Mouse (Mus musculus) gastrocnemius, adult 2 months (tissue): ENCODE data around the gene Srbd1. TPM values are rescaled to one million over a fixed set of nuclear protein-coding genes. Genes with fewer than 3 reads are reported as not detected.

ENCODE experiments used
- DNase-seq: peaks from one replicate; pipeline ENCODE4 v3.0.0; 2022
- H3K27ac ChIP-seq: fragments of 200-600 bp; 2 replicates; pipeline ENCODE4 v1.8.1; 2022; ENCODE audit warnings: mild to moderate bottlenecking
- H3K4me3 ChIP-seq: fragments of 200-600 bp; 2 replicates; pipeline ENCODE4 v1.8.1; 2022; ENCODE audit warnings: mild to moderate bottlenecking, moderate library complexity
- CTCF ChIP-seq: fragments of 200-600 bp; IDR thresholded peaks from 2 replicates; pipeline ENCODE4 v1.8.1; 2022; ENCODE audit warnings: antibody characterized with exemption, mild to moderate bottlenecking, moderate library complexity
- intact Hi-C: fragments of 180-260 bp; cut with DNase I; formaldehyde crosslinking; loops from one replicate; pipeline ENCODE4 v1.15.1; 2025
- long read RNA-seq, 2 experiments: library from polyadenylated mRNA; stranded (forward); transcript quantifications; one replicate each; pipeline ENCODE4 v2.0.0; 2021
- total RNA-seq, 2 experiments: library from RNA; stranded (reverse); gene quantifications; 2 replicates each; pipeline ENCODE4 v1.2.3; 2021

Gene Srbd1
- 1 to 10 TPM; 5.5 to 8.0 TPM for total RNA-seq
- long read RNA-seq, experiment 1, partial matches to known transcripts: 0 of 3 reads
- long read RNA-seq, experiment 1, other reads (novel, unspliced or antisense): 2 of 3 reads
- long read RNA-seq, experiment 2, partial matches to known transcripts: 0 of 6 reads
- long read RNA-seq, experiment 2, other reads (novel, unspliced or antisense): 2 of 6 reads

GRCm38 (mm10) chr17:86145079-86145951 lies at the start of gene Srbd1:
Gene Srbd1 (minus strand): TSS chr17:86145175.
- Histone ChIP-seq H3K27ac (peak within 1 kb of the TSS; percentile 88), H3K4me3 (peak within 1 kb of the TSS; percentile 95)
- DNase-seq: peak; percentile 95
- no peak for TF ChIP-seq CTCF
- intact Hi-C loops: no loop called here

DNA sequence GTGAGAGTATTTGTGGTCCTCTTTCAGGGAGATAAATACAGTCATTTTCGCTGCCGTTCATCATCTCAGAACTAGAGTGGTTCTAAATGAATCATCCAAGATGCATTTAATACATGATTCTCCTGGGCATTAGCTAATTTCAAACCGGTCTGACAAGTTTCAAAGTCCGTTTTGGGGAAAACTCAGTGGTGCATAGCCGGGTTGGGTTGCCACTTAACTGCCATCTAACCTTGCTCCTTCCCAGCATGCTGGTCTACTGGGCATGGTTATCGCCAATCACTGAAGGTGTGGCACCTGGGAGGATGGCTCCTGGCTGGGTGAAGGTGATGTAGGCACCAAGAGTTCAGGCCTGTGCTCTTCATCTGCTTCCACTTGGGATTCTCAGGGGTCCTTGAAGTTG lies 49.0 kb upstream of the Srbd1 start:
- intact Hi-C loops: no loop called here
- Histone ChIP-seq H3K27ac (no peak overlapping the region), H3K4me3 (no peak overlapping the region)
- no peak for DNase-seq
- TF ChIP-seq CTCF: no peak

DNA sequence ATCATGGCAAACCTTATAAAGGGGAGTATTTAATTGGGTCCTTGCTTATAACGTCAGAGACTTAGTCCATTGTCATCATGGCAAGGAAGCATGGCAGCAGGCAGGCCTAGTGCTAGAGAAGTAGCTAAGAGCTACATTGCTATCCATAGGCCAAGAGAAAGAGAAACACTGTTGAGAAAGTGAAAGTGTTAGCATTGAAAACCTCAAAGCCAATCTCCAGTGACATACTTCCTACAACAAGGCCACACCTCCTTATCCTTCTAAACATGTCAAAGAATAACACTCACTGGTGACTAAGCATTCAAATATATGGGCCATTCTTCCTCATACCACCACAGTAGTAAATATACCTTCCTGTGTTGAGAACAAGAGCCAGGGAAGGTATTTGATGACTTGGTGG lies 42.8 kb upstream of the Srbd1 start:
- TF ChIP-seq CTCF: no peak
- no peak overlapping the region for H3K4me3 ChIP-seq
- no peak overlapping the region for H3K27ac ChIP-seq
- DNase-seq: no peak
- intact Hi-C loops: no loop called here

DNA sequence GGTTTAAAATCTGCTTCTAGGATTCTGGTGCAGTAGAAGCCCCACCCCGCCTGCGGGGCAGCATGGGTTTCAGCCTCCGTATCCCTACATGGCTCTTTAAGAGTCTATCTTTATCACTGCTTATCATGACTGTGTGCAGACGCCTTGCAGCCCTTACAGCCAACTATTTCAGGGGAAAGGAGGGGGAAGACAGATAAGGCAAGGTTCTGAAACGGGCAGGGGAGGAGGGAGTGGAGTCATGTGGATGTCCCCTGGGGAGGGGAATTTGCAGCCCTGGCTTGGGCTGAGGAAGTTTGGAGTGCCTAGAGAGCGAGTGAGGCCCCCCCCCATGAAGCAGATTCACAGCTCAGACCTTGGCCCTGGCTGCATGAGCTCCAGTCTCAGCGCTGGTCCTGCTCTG lies 40.6 kb upstream of the Srbd1 start:
- DNase-seq: no peak
- Histone ChIP-seq H3K4me3 (peak overlapping the region; percentile 40), H3K27ac (peak overlapping the region; percentile 56)
- intact Hi-C loops: no loop called here
- TF ChIP-seq CTCF: no peak

DNA sequence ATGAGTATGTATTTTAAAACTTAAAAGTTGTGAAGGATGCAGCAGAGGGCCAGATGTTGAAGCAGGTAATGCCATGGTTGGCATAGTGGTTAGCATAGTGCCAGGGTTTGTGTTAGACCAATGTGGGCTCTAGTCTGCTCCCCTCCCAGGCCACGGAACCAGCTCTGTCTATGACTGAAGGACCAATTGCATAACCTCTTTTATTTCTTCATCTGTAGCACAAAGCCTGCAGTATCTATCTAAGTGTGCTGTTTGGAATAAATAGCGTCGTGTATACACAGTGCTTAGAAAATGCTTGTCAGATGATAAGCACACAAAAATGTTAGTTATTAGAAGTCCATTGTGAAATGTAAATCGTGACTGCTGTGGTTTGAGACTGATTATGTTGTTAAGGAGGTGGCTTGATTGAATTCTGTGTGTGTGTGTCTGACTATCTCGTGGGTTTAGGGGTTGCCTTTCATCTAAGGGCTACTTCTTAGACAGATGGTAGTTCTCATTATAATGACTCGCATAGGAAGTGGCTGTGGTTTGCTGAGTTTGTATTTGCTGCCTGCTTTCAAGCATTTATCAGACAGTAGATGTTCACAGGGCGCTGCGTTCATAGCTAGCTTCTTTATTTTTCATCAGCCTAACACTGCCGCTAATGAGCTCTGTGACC lies 39.7 kb upstream of the Srbd1 start:
- Histone ChIP-seq H3K27ac (no peak overlapping the region), H3K4me3 (no peak overlapping the region)
- intact Hi-C loops: no loop called here
- TF ChIP-seq CTCF: no peak
- no peak for DNase-seq

- TF ChIP-seq CTCF: no peak
- intact Hi-C loops: no loop called here
- Histone ChIP-seq H3K27ac (no peak overlapping the region), H3K4me3 (no peak overlapping the region)
- DNase-seq: no peak
These were observed 38.8 kb upstream of the Srbd1 start for GRCm38 (mm10) chr17:86183788-86184187.

GRCm38 (mm10) chr17:86176722-86177121 lies 31.7 kb upstream of the Srbd1 start:
- Histone ChIP-seq H3K27ac (no peak overlapping the region), H3K4me3 (no peak overlapping the region)
- no peak for DNase-seq
- intact Hi-C loops: no loop called here
- TF ChIP-seq CTCF: no peak

DNA sequence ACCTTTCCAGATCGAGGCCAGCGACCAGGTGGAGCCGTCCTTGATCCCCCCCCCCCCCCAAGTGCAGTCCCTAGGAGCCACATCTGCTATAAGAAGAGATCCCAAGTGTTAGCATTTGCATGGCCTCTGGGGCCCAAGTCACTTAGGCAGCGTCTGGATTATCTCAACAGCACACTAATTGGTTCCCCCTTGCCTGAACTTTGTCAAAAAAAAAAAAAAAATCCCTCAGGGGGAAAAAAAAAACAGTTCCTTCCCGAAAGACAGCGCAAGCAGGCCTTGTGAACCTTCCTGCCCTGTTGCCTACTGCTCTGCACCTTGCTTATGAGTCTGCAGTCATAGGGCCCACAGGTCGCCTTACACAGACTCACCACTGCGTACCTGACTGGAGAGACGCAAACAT lies 30.5 kb upstream of the Srbd1 start:
- Histone ChIP-seq H3K4me3 (no peak overlapping the region), H3K27ac (no peak overlapping the region)
- DNase-seq: no peak
- intact Hi-C loops: no loop called here
- TF ChIP-seq CTCF: no peak

DNA sequence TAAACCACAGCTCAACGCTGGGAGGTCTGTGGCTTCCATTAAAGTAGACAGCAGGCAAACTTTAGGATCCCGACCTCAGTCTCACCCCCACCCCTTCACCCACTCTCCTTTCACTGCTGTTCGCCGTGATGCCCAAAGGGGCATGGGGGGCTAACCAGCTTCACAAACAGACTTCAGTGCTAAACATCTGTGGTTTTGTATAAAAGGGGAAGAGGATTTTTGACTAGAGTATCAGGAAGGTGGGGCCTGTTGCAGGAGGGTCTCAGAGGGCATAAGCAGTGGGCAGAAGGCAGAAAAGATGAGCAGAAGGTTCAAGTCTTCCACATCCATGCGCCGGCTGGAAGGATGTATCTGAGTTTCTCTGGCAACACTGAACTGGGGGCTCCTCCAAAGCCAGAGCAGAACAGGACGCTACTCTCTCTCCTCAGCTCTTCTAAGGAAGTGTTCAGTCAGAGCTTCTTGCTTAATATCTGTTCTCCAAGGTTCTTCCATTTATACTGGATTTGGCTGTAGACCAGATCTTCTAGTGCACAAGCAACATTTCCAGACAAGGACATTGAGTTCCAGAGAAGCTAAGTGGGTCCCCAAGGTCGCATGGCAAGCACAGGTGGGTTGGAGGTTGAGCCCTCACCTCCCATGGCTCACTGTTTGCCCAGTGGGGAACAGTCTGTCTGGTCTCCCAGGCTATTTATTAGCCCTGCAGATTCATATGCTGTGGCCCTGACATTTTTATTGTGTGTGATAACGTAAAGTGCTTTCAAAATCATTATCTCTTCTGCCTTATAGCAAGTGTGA lies 25.4 kb upstream of the Srbd1 start:
- no peak overlapping the region for H3K27ac ChIP-seq
- peak overlapping the region; percentile 79; the same call in 1 of the 2 replicates for H3K4me3 ChIP-seq
- no peak for DNase-seq
- TF ChIP-seq CTCF: no peak
- intact Hi-C loops: no loop called here

DNA sequence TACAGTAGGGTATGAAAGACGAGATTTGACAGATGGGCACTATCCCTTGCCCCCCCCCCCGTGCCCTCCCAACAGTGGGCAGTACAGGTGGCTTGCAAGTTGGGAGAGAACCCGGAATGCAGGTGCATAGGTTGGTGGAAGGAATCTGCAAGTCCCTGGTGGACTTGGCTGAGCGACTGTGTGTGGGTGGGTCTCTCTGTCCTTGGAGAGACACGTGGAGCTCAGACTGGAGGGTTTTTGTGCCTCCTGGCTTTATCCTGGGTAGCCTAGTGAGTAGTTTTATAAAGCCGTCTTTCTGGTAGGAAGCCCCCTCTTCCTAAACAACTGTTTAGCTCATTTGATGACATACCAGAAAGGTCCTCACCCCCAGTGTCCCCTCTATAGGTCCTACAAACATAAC lies 24.1 kb upstream of the Srbd1 start:
- DNase-seq: no peak
- no peak for TF ChIP-seq CTCF
- intact Hi-C loops: loop anchor here (10.0 kb wide), 1 partner anchor 736 kb away; no protein-coding TSS in a partner anchor
- Histone ChIP-seq H3K27ac (no peak overlapping the region), H3K4me3 (peak overlapping the region; percentile 79)

GRCm38 (mm10) chr17:86168231-86168981 lies 23.4 kb upstream of the Srbd1 start:
- DNase-seq: peak; percentile 65
- intact Hi-C loops: loop anchor here (10.0 kb wide), 1 partner anchor 736 kb away; no protein-coding TSS in a partner anchor
- TF ChIP-seq CTCF: peak; percentile 16; the same call in 1 of the 2 replicates
- Histone ChIP-seq H3K27ac (peak overlapping the region; percentile 100), H3K4me3 (peak overlapping the region; percentile 79)
